Mouse (Mus musculus) kidney, postnatal 0 days (tissue): Measurements from ENCODE around the gene Ppp1r14d. TPM values are rescaled to one million over a fixed set of nuclear protein-coding genes. Genes with fewer than 3 reads are reported as not detected.

Source experiments
- ATAC-seq: fragments of 200-750 bp; cut with Nextera tagmentation; replicated peaks from 2 replicates; pipeline ENCODE4 v1.8.0; 2017; ENCODE audit warnings: low read depth, moderate number of reproducible peaks, moderate TSS enrichment, moderate library complexity; ENCODE audit not compliant: low FRiP score
- DNase-seq: peaks from one replicate; pipeline ENCODE4 v3.0.0-alpha.2; 2016; ENCODE audit warnings: low spot score
- H3K27ac ChIP-seq: fragments of 300-500 bp; sonication (generic); 2 replicates; pipeline ENCODE4 v1.5.1; 2014; ENCODE audit warnings: mild to moderate bottlenecking
- H3K27me3 ChIP-seq: fragments of 300-500 bp; sonication (generic); 2 replicates; pipeline ENCODE4 v1.6.1; 2014; ENCODE audit warnings: low read length, mixed read lengths; ENCODE audit not compliant: insufficient read depth
- H3K36me3 ChIP-seq: fragments of 300-500 bp; sonication (generic); 2 replicates; pipeline ENCODE4 v1.6.1; 2014; ENCODE audit warnings: low read length, mixed read lengths; ENCODE audit not compliant: insufficient read depth
- H3K4me1 ChIP-seq: fragments of 300-500 bp; sonication (generic); replicated peaks from 2 replicates; pipeline ENCODE4 v1.6.1; 2014; ENCODE audit warnings: antibody characterized with exemption, low read length, mixed read lengths; ENCODE audit not compliant: insufficient read depth
- H3K4me2 ChIP-seq: fragments of 300-500 bp; sonication (generic); 2 replicates; pipeline ENCODE4 v1.6.1; 2014; ENCODE audit warnings: mild to moderate bottlenecking, low read length, moderate library complexity, mixed read lengths
- H3K4me3 ChIP-seq: fragments of 300-500 bp; sonication (generic); replicated peaks from 2 replicates; pipeline ENCODE4 v1.5.1; 2014; ENCODE audit warnings: low read depth, low read length
- H3K9ac ChIP-seq: fragments of 300-500 bp; sonication (generic); 2 replicates; pipeline ENCODE4 v1.6.1; 2014; ENCODE audit warnings: low read depth, low read length
- H3K9me3 ChIP-seq: fragments of 300-500 bp; sonication (generic); replicated peaks from 2 replicates; pipeline ENCODE4 v1.6.1; 2016; ENCODE audit warnings: low read length, inconsistent platforms, mixed read lengths
- CTCF ChIP-seq: IDR thresholded peaks from 2 replicates; pipeline ENCODE4 v1.5.1; 2016; ENCODE audit warnings: antibody characterized with exemption, low read depth, mild to moderate bottlenecking, moderate library complexity
- WGBS: fragments of 180-500 bp; shearing (Covaris S2); extraction: QIAGEN DNeasy Blood & Tissue Kit; methylation state at CpG from one replicate; pipeline ENCODE4 v1.1.7; 2014; 5-methylcytosine and 5-hydroxymethylcytosine counted together
- polyA plus RNA-seq: library from polyadenylated mRNA; unstranded; fragments of >200 nt; fragmentation: Nextera tagmentation; extraction: Ambion mirVana; gene quantifications from 2 replicates; pipeline ENCODE4 v1.2.1, GENCODE M21; 2015

The Ppp1r14d gene
- polyA plus RNA-seq, result 1.0 and 1.5 TPM in 2 replicates

DNA sequence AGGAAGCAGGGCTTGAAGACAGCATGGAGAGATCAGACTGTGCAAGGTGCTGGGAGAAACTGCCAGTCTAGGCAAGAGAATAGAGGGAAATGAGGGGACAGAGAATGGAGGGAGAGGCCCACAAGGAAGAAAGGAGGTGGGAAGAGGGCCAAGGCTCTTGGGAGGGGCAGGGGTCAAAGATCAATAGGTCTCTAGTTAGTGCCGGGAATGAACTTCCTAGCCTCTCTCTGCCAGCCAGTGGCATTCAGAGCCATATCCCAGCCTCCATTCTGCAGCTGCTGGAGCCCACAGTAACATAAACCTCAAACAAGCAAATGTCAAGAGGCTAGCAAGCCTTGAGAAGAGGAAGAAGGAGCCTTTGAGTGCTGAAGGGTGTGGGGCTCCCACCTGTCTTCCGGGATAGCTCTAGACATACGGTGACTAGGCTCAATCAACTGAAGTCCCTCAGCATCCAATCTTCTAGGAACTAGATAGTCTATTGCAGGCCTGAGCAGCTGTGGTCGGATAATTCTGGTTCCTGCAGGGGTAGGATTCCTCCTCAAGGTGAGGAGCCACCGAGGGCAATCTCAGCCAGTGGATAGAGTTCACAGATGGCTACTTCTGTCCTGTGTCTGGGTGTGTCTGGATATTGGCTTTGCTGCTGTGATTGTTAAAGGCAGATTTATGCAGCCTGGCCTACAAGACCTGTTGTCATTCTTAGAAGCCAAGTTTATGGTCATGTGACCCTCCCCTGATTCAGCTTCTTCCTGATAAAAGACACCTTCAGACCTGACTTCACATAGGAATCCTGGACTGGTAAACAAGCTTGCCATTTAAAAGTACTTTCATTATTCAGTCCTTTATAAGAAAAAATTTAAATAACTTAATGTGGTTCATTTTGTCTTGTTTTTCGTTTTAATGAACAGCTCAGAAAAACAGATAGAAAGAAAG lies at the start of gene Ppp1r14d:
Gene Ppp1r14d (minus strand): TSS at position 132 of the 930 bp plus-strand sequence.
- no peaks in the 10 kb centered on the region for H3K4me1 ChIP-seq
- no peak within 1 kb of the TSS for H3K4me2 ChIP-seq
- no peak for TF ChIP-seq CTCF
- WGBS, result 54% methylated on average over 6 of the region's 6 CpGs
- H3K36me3 ChIP-seq, result no peaks in the 10 kb centered on the region
- no peaks in the 10 kb centered on the region for H3K27me3 ChIP-seq
- H3K27ac ChIP-seq, result no peak within 1 kb of the TSS
- H3K9me3 ChIP-seq, result no peaks in the 10 kb centered on the region
- no peak for DNase-seq
- H3K4me3 ChIP-seq, result no peak within 1 kb of the TSS
- ATAC-seq, result no peak
- H3K9ac ChIP-seq, result no peak within 1 kb of the TSS

DNA sequence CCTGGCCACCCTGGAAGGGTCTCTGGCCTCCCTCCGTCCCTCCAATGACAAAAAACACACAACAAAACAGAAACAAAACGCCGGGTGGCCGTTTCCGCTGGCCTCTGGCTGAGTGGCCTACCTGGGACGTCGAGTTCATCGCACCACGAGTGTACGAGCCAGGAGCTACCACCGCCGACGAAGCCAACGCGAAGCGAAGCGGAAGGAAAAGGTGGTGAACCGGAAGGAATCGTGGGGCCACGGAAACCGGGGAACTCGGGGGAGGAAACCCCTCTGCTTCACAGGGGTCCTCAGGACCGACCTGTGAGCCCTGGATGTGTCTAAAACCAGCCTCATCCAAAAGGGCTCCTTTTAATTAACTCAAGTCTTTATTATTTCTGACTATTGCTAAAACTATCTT lies 48.1 kb upstream of the Ppp1r14d start:
- no peaks in the 10 kb centered on the region for H3K36me3 ChIP-seq
- no peak overlapping the region for H3K4me3 ChIP-seq
- ATAC-seq (no peak), DNase-seq (no peak)
- no peaks in the 10 kb centered on the region for H3K27me3 ChIP-seq
- H3K4me2 ChIP-seq, result no peak overlapping the region
- H3K4me1 ChIP-seq, result no peaks in the 10 kb centered on the region
- no peak overlapping the region for H3K9ac ChIP-seq
- no peaks in the 10 kb centered on the region for H3K9me3 ChIP-seq
- no peak overlapping the region for H3K27ac ChIP-seq
- no peak for TF ChIP-seq CTCF
- WGBS, result 90% methylated on average over 23 of the region's 23 CpGs

DNA sequence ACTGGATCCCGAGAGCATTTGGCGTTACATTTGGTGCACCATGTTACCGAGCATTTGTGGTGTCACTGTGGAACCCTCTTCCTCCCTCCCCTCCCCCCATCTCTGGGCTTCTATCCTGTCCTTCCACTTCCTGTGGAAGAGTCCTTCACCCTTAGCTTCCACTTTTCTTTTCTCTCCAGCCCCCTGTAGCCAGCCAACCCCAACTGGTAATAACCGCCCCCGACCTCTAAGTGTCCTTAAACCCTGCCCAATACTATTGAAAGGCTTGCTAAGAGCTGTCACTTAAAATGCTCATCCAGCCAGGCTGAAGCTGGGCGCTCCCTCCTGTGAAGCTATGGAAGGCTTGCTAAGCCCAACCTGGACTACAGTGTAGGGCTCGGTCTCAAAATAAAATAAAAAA lies 47.2 kb upstream of the Ppp1r14d start:
- H3K4me1 ChIP-seq, result no peaks in the 10 kb centered on the region
- no peak for DNase-seq
- H3K9me3 ChIP-seq, result no peaks in the 10 kb centered on the region
- no peak overlapping the region for H3K4me3 ChIP-seq
- no peak for TF ChIP-seq CTCF
- WGBS, result 85% methylated on average over 7 of the region's 7 CpGs
- no peak overlapping the region for H3K27ac ChIP-seq
- no peak for ATAC-seq
- H3K36me3 ChIP-seq, result no peaks in the 10 kb centered on the region
- H3K9ac ChIP-seq, result no peak overlapping the region
- H3K4me2 ChIP-seq, result no peak overlapping the region
- H3K27me3 ChIP-seq, result no peaks in the 10 kb centered on the region

GRCm38 (mm10) chr2:119274126-119274525 lies 44.4 kb upstream of the Ppp1r14d start:
- 0 out of 2 replicates have a peak, but pooled peaks cover 3% of the 10 kb centered on the region for H3K27me3 ChIP-seq
- WGBS, result 93% methylated on average over 1 of the region's 1 CpGs
- no peaks in the 10 kb centered on the region for H3K9me3 ChIP-seq
- no peak overlapping the region for H3K27ac ChIP-seq
- H3K4me3 ChIP-seq, result no peak overlapping the region
- TF ChIP-seq CTCF, result no peak
- peak; percentile 47; the same call in 1 of the 2 replicates for ATAC-seq
- no peaks in the 10 kb centered on the region for H3K36me3 ChIP-seq
- H3K4me1 ChIP-seq, result no peaks in the 10 kb centered on the region
- H3K9ac ChIP-seq, result no peak overlapping the region
- DNase-seq, result no peak
- no peak overlapping the region for H3K4me2 ChIP-seq

DNA sequence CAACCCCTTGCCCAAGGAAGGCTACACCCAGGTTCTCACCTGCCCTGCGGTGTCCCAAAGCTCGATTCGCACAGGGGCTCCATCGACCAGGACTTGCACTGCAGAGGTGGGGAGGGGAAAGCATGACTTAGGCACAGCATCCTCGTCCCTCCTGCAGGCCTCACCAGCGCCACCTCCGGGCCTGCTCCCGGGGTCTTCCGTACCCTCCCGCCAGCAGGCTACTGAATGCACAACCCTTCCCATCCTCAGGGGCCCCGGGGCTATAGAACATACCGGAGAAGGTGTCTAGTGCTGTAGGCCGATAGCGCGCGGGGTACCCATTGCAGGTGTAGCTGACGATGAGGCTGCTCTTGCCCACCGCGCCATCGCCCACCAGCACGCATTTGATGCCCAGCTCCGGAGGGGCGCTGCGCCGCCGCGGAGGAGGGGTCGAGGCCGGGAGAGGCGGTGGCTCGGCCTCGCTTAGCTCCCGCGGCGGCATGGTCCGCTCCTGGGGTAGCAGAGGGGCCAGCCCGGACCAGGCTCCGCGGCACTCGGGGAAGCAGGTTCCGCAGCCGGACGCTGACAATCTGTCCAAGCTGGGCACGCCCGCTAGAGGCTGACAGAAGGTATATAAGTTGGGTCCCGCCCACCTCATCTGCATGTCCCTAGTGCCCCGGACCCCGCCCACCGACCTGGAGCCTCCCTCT lies 41.1 kb upstream of the Ppp1r14d start, which contains the start of gene Rhov:
Gene Rhov (minus strand): TSS at position 630 of the 689 bp plus-strand sequence.
- TF ChIP-seq CTCF, result peak; percentile 42
- Histone ChIP-seq H3K27me3 (0 out of 2 replicates have a peak, but pooled peaks cover 3% of the 10 kb centered on the region), H3K9me3 (no peaks in the 10 kb centered on the region), H3K4me2 (peak within 1 kb of the TSS; percentile 81), H3K9ac (peak within 1 kb of the TSS; percentile 31), H3K4me1 (no peaks in the 10 kb centered on the region), H3K36me3 (no peaks in the 10 kb centered on the region), H3K27ac (no peak within 1 kb of the TSS), H3K4me3 (peak within 1 kb of the TSS; percentile 40)
- ATAC-seq (peak; percentile 52; the same call in 1 of the 2 replicates), DNase-seq (peak; percentile 64)
- WGBS, result 1% methylated on average over 49 of the region's 49 CpGs

DNA sequence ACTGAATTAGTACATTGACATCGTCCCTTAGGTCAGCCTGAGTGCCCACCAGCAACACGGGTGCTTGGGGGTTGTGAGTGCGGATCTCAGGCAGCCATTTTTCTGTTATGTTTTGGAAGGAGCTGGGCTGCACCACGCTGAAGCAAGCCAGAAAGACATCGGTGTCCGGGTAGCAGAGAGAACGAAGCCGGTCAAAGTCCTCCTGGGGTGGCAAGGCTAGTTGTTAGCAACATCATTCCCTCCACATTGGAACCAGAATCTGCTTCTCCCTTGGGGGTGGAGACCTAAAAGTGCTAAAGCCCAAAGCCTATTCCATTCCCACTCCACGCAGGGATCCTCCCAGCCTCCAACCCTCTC lies 40.6 kb upstream of the Ppp1r14d start:
- no peaks in the 10 kb centered on the region for H3K36me3 ChIP-seq
- TF ChIP-seq CTCF, result no peak
- H3K4me2 ChIP-seq, result peak overlapping the region; percentile 81
- ATAC-seq (no peak), DNase-seq (no peak)
- no peak overlapping the region for H3K27ac ChIP-seq
- H3K27me3 ChIP-seq, result 0 out of 2 replicates have a peak, but pooled peaks cover 3% of the 10 kb centered on the region
- 63% methylated on average over 9 of the region's 9 CpGs for WGBS
- H3K9me3 ChIP-seq, result no peaks in the 10 kb centered on the region
- no peak overlapping the region; the same call in 1 of the 2 replicates for H3K9ac ChIP-seq
- no peaks in the 10 kb centered on the region for H3K4me1 ChIP-seq
- H3K4me3 ChIP-seq, result peak overlapping the region; percentile 40
